Mouse (Mus musculus) liver, postnatal 0 days (tissue): ENCODE measurements around the gene Nav1.

Experiments
- CTCF ChIP-seq: sonication (generic); IDR thresholded peaks from 2 replicates; pipeline ENCODE4 v1.5.1; 2016; ENCODE audit warnings: antibody characterized with exemption, low read depth
- EP300 ChIP-seq: IDR thresholded peaks from 2 replicates; pipeline ENCODE4 v1.6.1; 2016; ENCODE audit warnings: antibody characterized with exemption, low read depth, mild to moderate bottlenecking

- TF ChIP-seq CTCF (no peak), EP300 (no peak)
Observed at GRCm38 (mm10) chr1:135594279-135594903, 12.7 kb downstream of the Nav1 start.
